Mouse (Mus musculus) right cerebral cortex, postnatal 10 days (tissue): ENCODE measurements around the gene Hoga1.

Source experiments
- DNase-seq, 2 experiments: peaks; one replicate each; pipeline ENCODE4 v3.0.0; 2021; ENCODE audit warnings: low spot score in 2 of 2

Hoga1 gene

GRCm38 (mm10) chr19:42045269-42046102 lies at the start of gene Hoga1:
Gene Hoga1, plus strand, starts transcription at chr19:42045610.
- peak; percentile 78 to 81 for DNase-seq

GRCm38 (mm10) chr19:41997090-41997489 lies 48.3 kb upstream of the Hoga1 start:
- no peak for DNase-seq

- no peak for DNase-seq
Measured at GRCm38 (mm10) chr19:41998770-41999548, 46.5 kb upstream of the Hoga1 start.

GRCm38 (mm10) chr19:41999688-42000283 lies 45.6 kb upstream of the Hoga1 start:
- no peak for DNase-seq

GRCm38 (mm10) chr19:42000446-42000958 lies 44.9 kb upstream of the Hoga1 start:
- DNase-seq, result no peak

GRCm38 (mm10) chr19:42001253-42001980 lies 44.0 kb upstream of the Hoga1 start:
- DNase-seq, result no peak

GRCm38 (mm10) chr19:42004258-42004657 lies 41.2 kb upstream of the Hoga1 start:
- no peak for DNase-seq

GRCm38 (mm10) chr19:42005616-42006015 lies 39.8 kb upstream of the Hoga1 start:
- DNase-seq, result peak; percentile 46 to 56

- no peak for DNase-seq
Measured at GRCm38 (mm10) chr19:42006568-42006967, 38.8 kb upstream of the Hoga1 start.

- DNase-seq, result no peak
Measured at GRCm38 (mm10) chr19:42008586-42008985, 36.8 kb upstream of the Hoga1 start.

GRCm38 (mm10) chr19:42009067-42009466 lies 36.3 kb upstream of the Hoga1 start:
- DNase-seq, result no peak

- DNase-seq, result no peak
Measured at GRCm38 (mm10) chr19:42010436-42010835, 35.0 kb upstream of the Hoga1 start.

GRCm38 (mm10) chr19:42011123-42011522 lies 34.3 kb upstream of the Hoga1 start:
- DNase-seq, result no peak

- no peak for DNase-seq
Measured at GRCm38 (mm10) chr19:42014231-42014825, 31.1 kb upstream of the Hoga1 start.

- DNase-seq, result no peak
Measured at GRCm38 (mm10) chr19:42015001-42015400, 30.4 kb upstream of the Hoga1 start.

GRCm38 (mm10) chr19:42016251-42016650 lies 29.2 kb upstream of the Hoga1 start:
- DNase-seq, result no peak

GRCm38 (mm10) chr19:42016840-42017239 lies 28.6 kb upstream of the Hoga1 start:
- DNase-seq, result peak; percentile 36 to 44

GRCm38 (mm10) chr19:42017399-42018247 lies 27.8 kb upstream of the Hoga1 start:
- DNase-seq, result peak; percentile 67 to 76

- DNase-seq, result no peak
Measured at GRCm38 (mm10) chr19:42019011-42019522, 26.3 kb upstream of the Hoga1 start.
